Mouse (Mus musculus) kidney, embryonic 14.5 days (tissue): ENCODE results near the gene Rhoc. TPM values are rescaled to one million over a fixed set of nuclear protein-coding genes. Genes with fewer than 3 reads are reported as not detected.

Experiments
- polyA plus RNA-seq: library from polyadenylated mRNA; unstranded; fragments of >200 nt; fragmentation: Nextera tagmentation; extraction: Ambion mirVana; gene quantifications from 2 replicates; pipeline ENCODE4 v1.2.1, GENCODE M21; 2014

Gene Rhoc
- polyA plus RNA-seq, 1 experiment from 2014 or later, result 110 TPM

Other genes starting within 250 kb of the Rhoc start
- gene Slc16a1, start 149.7 kb upstream of the Rhoc start, polyA plus RNA-seq, result 34.1 and 55.2 TPM in 2 replicates
- gene Ppm1j, start 7.3 kb upstream of the Rhoc start, polyA plus RNA-seq, result 3.5 and 5.3 TPM in 2 replicates
- 0.09 and 0.24 TPM in 2 replicates for gene Fam19a3, start 6.5 kb upstream of the Rhoc start, polyA plus RNA-seq
- gene Mov10, start 30.2 kb downstream of the Rhoc start, polyA plus RNA-seq, result 36.3 and 51.8 TPM in 2 replicates
- 35.7 and 41.1 TPM in 2 replicates for gene St7l, start 75.6 kb downstream of the Rhoc start, polyA plus RNA-seq
- gene Capza1, start 76.1 kb downstream of the Rhoc start, polyA plus RNA-seq, result 151 and 214 TPM in 2 replicates
- gene Wnt2b, start 173.5 kb downstream of the Rhoc start, polyA plus RNA-seq, result 0.39 and 0.62 TPM in 2 replicates